Mouse (Mus musculus): Measurements from ENCODE around the gene Kcnj4. TPM values are rescaled to one million over a fixed set of nuclear protein-coding genes. Genes with fewer than 3 reads are reported as not detected.

The Kcnj4 gene
- total RNA-seq, 2 experiments from 2014 or later: 0.22 to 0.28 TPM

GRCm38 (mm10) chr15:79513940-79514339 is 8.9 kb upstream of the Kcnj4 start:
- DNase-seq (ENCODE audit: low spot score in 2 of 2): no peak

- DNase-seq (ENCODE audit: low spot score in 2 of 2): peak; percentile 68 to 77
Measured at GRCm38 (mm10) chr15:79511553-79512320, 6.7 kb upstream of the Kcnj4 start.

- no peak for DNase-seq (ENCODE audit: low spot score in 2 of 2)
Measured at GRCm38 (mm10) chr15:79510425-79510824, 5.4 kb upstream of the Kcnj4 start.

- DNase-seq (ENCODE audit: low spot score in 2 of 2): no peak
Measured at GRCm38 (mm10) chr15:79509998-79510397, 5.0 kb upstream of the Kcnj4 start.

GRCm38 (mm10) chr15:79507055-79507828 is 2.2 kb upstream of the Kcnj4 start:
- DNase-seq (ENCODE audit: low spot score in 2 of 2): no peak

GRCm38 (mm10) chr15:79506460-79506859 is 1.4 kb upstream of the Kcnj4 start:
- DNase-seq (ENCODE audit: low spot score in 2 of 2): no peak

GRCm38 (mm10) chr15:79505616-79506283 is 709 bp upstream of the Kcnj4 start:
- DNase-seq (ENCODE audit: low spot score in 2 of 2): no peak

- no peak for DNase-seq (ENCODE audit: low spot score in 2 of 2)
Measured at GRCm38 (mm10) chr15:79503438-79503837, 1.6 kb downstream of the Kcnj4 start.

- no peak for DNase-seq (ENCODE audit: low spot score in 2 of 2)
Measured at GRCm38 (mm10) chr15:79502891-79503341, 2.1 kb downstream of the Kcnj4 start.

- DNase-seq (ENCODE audit: low spot score in 2 of 2): no peak
Measured at GRCm38 (mm10) chr15:79500110-79500509, 4.9 kb downstream of the Kcnj4 start.

- DNase-seq (ENCODE audit: low spot score in 2 of 2): no peak
Measured at GRCm38 (mm10) chr15:79493527-79493926, 11.5 kb downstream of the Kcnj4 start.

GRCm38 (mm10) chr15:79489463-79489862 is 15.6 kb downstream of the Kcnj4 start:
- no peak for DNase-seq (ENCODE audit: low spot score in 2 of 2)

- no peak for DNase-seq (ENCODE audit: low spot score in 2 of 2)
Measured at GRCm38 (mm10) chr15:79481181-79481688, 23.8 kb downstream of the Kcnj4 start.

GRCm38 (mm10) chr15:79477227-79477626 is 27.8 kb downstream of the Kcnj4 start:
- DNase-seq (ENCODE audit: low spot score in 2 of 2): no peak

- no peak for DNase-seq (ENCODE audit: low spot score in 2 of 2)
Measured at GRCm38 (mm10) chr15:79473638-79474355, 31.2 kb downstream of the Kcnj4 start.

GRCm38 (mm10) chr15:79473042-79473441 is 32.0 kb downstream of the Kcnj4 start:
- no peak for DNase-seq (ENCODE audit: low spot score in 2 of 2)

GRCm38 (mm10) chr15:79471095-79471494 is 33.9 kb downstream of the Kcnj4 start:
- no peak for DNase-seq (ENCODE audit: low spot score in 2 of 2)

- no peak for DNase-seq (ENCODE audit: low spot score in 2 of 2)
Measured at GRCm38 (mm10) chr15:79470583-79470982, 34.5 kb downstream of the Kcnj4 start.

- DNase-seq (ENCODE audit: low spot score in 2 of 2): no peak
Measured at GRCm38 (mm10) chr15:79469577-79469976, 35.5 kb downstream of the Kcnj4 start.

- DNase-seq (ENCODE audit: low spot score in 2 of 2): peak; percentile 68 to 76
Measured at GRCm38 (mm10) chr15:79466601-79467286, 38.3 kb downstream of the Kcnj4 start.
